Mouse (Mus musculus) hindbrain, embryonic 14.5 days (tissue): ENCODE measurements around the gene Ush1g. TPM values are rescaled to one million over a fixed set of nuclear protein-coding genes. Genes with fewer than 3 reads are reported as not detected.

Experiments
- polyA plus RNA-seq: library from polyadenylated mRNA; unstranded; fragments of >200 nt; fragmentation: Nextera tagmentation; extraction: Ambion mirVana; gene quantifications from 2 replicates; pipeline ENCODE4 v1.2.1, GENCODE M21; 2014

The Ush1g gene
- polyA plus RNA-seq, 1 experiment from 2014 or later: 0.15 TPM

Other genes with a start within 250 kb of the Ush1g start
- gene Rab37, start 230.6 kb downstream of the Ush1g start, polyA plus RNA-seq: 0.59 and 0.66 TPM in 2 replicates
- gene Cd300lf, start 188.0 kb downstream of the Ush1g start, polyA plus RNA-seq: not detected in 2 replicates
- 60.5 and 65.9 TPM in 2 replicates for gene Slc9a3r1, start 158.7 kb downstream of the Ush1g start, polyA plus RNA-seq
- gene Tmem104, start 134.6 kb downstream of the Ush1g start, polyA plus RNA-seq: 10.7 and 11.7 TPM in 2 replicates
- gene Nat9, start 134.2 kb downstream of the Ush1g start, polyA plus RNA-seq: 18.2 and 20.0 TPM in 2 replicates
- gene Grin2c, start 54.8 kb downstream of the Ush1g start, polyA plus RNA-seq: 0.33 and 0.35 TPM in 2 replicates
- gene Fdxr, start 45.0 kb downstream of the Ush1g start, polyA plus RNA-seq: 15.2 TPM in 2 replicates
- gene Fads6, start 24.4 kb downstream of the Ush1g start, polyA plus RNA-seq: 1.4 and 1.5 TPM in 2 replicates
- 0.08 and 0.14 TPM in 2 replicates for gene Otop2, start 14.9 kb downstream of the Ush1g start, polyA plus RNA-seq
- 1.8 and 1.9 TPM in 2 replicates for gene Otop3, start 12.7 kb upstream of the Ush1g start, polyA plus RNA-seq
- 44.5 and 50.2 TPM in 2 replicates for gene Hid1, start 45.7 kb upstream of the Ush1g start, polyA plus RNA-seq
- gene Cdr2l, start 59.9 kb upstream of the Ush1g start, polyA plus RNA-seq: 25.7 and 28.5 TPM in 2 replicates
- gene Mrpl58, start 81.7 kb upstream of the Ush1g start, polyA plus RNA-seq: 196 and 222 TPM in 2 replicates
- 897 and 1,000 TPM in 2 replicates for gene Atp5h, start 97.9 kb upstream of the Ush1g start, polyA plus RNA-seq
- gene Kctd2, start 98.1 kb upstream of the Ush1g start, polyA plus RNA-seq: 31.3 and 32.3 TPM in 2 replicates
- not detected in 2 replicates for gene Trim80, start 118.5 kb upstream of the Ush1g start, polyA plus RNA-seq
- gene Slc16a5, start 140.4 kb upstream of the Ush1g start, polyA plus RNA-seq: 0.18 TPM in 1 of 2 replicates, not detected in the other
- 14.2 and 14.8 TPM in 2 replicates for gene Armc7, start 153.6 kb upstream of the Ush1g start, polyA plus RNA-seq
- gene Nt5c, start 169.8 kb upstream of the Ush1g start, polyA plus RNA-seq: 85.3 and 98.0 TPM in 2 replicates
- 1,350 and 1,384 TPM in 2 replicates for gene Jpt1, start 192.3 kb upstream of the Ush1g start, polyA plus RNA-seq
- gene Sumo2, start 214.2 kb upstream of the Ush1g start, polyA plus RNA-seq: 968 and 989 TPM in 2 replicates
- 95.2 and 99.8 TPM in 2 replicates for gene Nup85, start 242.4 kb upstream of the Ush1g start, polyA plus RNA-seq